Mouse (Mus musculus): ENCODE measurements around the gene Foxl1. TPM values are rescaled to one million over a fixed set of nuclear protein-coding genes. Genes with fewer than 3 reads are reported as not detected.

The Foxl1 gene
- not detected for polyA plus RNA-seq (2017; shearing (Covaris generic))

GRCm38 (mm10) chr8:121127756-121128375 is at the start of gene Foxl1:
Foxl1 (plus strand) TSS chr8:121127940.

GRCm38 (mm10) chr8:121084210-121084951 is 43.4 kb upstream of the Foxl1 start, which contains the start of gene Foxf1:
Foxf1 (plus strand) TSS chr8:121084386.

GRCm38 (mm10) chr8:121107668-121108656 is 19.8 kb upstream of the Foxl1 start, which contains the start of gene Mthfsd:
Mthfsd (minus strand) TSS chr8:121108392.

GRCm38 (mm10) chr8:121115948-121116347 is 11.8 kb upstream of the Foxl1 start, which contains the start of gene Foxc2:
Foxc2 (plus strand) TSS chr8:121116171.

Other genes with a start within 250 kb of the Foxl1 start
- gene Foxf1, start 43.6 kb upstream of the Foxl1 start, polyA plus RNA-seq (2017; shearing (Covaris generic)), result not detected
- 50.7 TPM for gene Mthfsd, start 19.5 kb upstream of the Foxl1 start, polyA plus RNA-seq (2017; shearing (Covaris generic))
- gene Foxc2, start 11.8 kb upstream of the Foxl1 start, polyA plus RNA-seq (2017; shearing (Covaris generic)), result not detected

Data from CD4-positive, CD25-positive, alpha-beta regulatory T cell, adult 9 weeks (primary cell).